Mouse (Mus musculus): ENCODE measurements around the gene Cd163. TPM values are rescaled to one million over a fixed set of nuclear protein-coding genes. Genes with fewer than 3 reads are reported as not detected.

The Cd163 gene
- polyA plus RNA-seq, 1 experiment from 2014 or later = 0.61 TPM

Other genes starting within 250 kb of the Cd163 start
- gene Vmn2r27, start 72.8 kb upstream of the Cd163 start, polyA plus RNA-seq (2015; fragmentation: Nextera tagmentation; extraction: Ambion mirVana) = not detected in 2 replicates
- 50.1 and 56.1 TPM in 2 replicates for gene Pex5, start 110.4 kb downstream of the Cd163 start, polyA plus RNA-seq (2015; fragmentation: Nextera tagmentation; extraction: Ambion mirVana)
- 5.8 and 6.6 TPM in 2 replicates for gene Clstn3, start 160.1 kb downstream of the Cd163 start, polyA plus RNA-seq (2015; fragmentation: Nextera tagmentation; extraction: Ambion mirVana)
- gene C1rl, start 188.5 kb downstream of the Cd163 start, polyA plus RNA-seq (2015; fragmentation: Nextera tagmentation; extraction: Ambion mirVana) = 1.8 and 2.2 TPM in 2 replicates
- 11.7 and 13.9 TPM in 2 replicates for gene C1ra, start 207.7 kb downstream of the Cd163 start, polyA plus RNA-seq (2015; fragmentation: Nextera tagmentation; extraction: Ambion mirVana)
- gene C1s1, start 237.7 kb downstream of the Cd163 start, polyA plus RNA-seq (2015; fragmentation: Nextera tagmentation; extraction: Ambion mirVana) = 28.6 and 29.0 TPM in 2 replicates